Mouse (Mus musculus): ENCODE data around the gene Inpp4a. TPM values are rescaled to one million over a fixed set of nuclear protein-coding genes. Genes with fewer than 3 reads are reported as not detected.

Gene Inpp4a
- polyA plus RNA-seq, 1 experiment from 2014 or later, result 7.8 TPM

- no peaks in the 10 kb centered on the region for H3K27me3 ChIP-seq (replicated peaks; ENCODE audit: control insufficient read depth, insufficient read depth, low read length)
- no peak for TF ChIP-seq CTCF (IDR thresholded peaks at IDR 0.05; ENCODE audit: low read depth)
- H3K27ac ChIP-seq (ENCODE audit: low read depth, low read length), result no peak overlapping the region
- ATAC-seq, result no peak
- no peak overlapping the region for H3K4me3 ChIP-seq (ENCODE audit: low read depth, low read length)
- no peaks in the 10 kb centered on the region for H3K9me3 ChIP-seq (ENCODE audit: control insufficient read depth)
- H3K36me3 ChIP-seq (ENCODE audit: control insufficient read depth, insufficient read depth), result no peaks in the 10 kb centered on the region
- 65% methylated on average over 11 of the region's 11 CpGs for WGBS
- no peak overlapping the region for H3K4me2 ChIP-seq (replicated peaks; ENCODE audit: low read depth)
- H3K4me1 ChIP-seq (replicated peaks; ENCODE audit: control insufficient read depth, insufficient read depth, low read length), result no peaks in the 10 kb centered on the region
- no peak overlapping the region for H3K9ac ChIP-seq (ENCODE audit: low read depth, low read length)
Observed at GRCm38 (mm10) chr1:37288181-37288935, 11.3 kb upstream of the Inpp4a start.

GRCm38 (mm10) chr1:37288941-37289340, 10.7 kb upstream of the Inpp4a start:
- no peak overlapping the region for H3K4me2 ChIP-seq (replicated peaks; ENCODE audit: low read depth)
- 79% methylated on average over 7 of the region's 7 CpGs for WGBS
- H3K27me3 ChIP-seq (replicated peaks; ENCODE audit: control insufficient read depth, insufficient read depth, low read length), result no peaks in the 10 kb centered on the region
- H3K4me3 ChIP-seq (ENCODE audit: low read depth, low read length), result no peak overlapping the region
- H3K9ac ChIP-seq (ENCODE audit: low read depth, low read length), result no peak overlapping the region
- ATAC-seq, result no peak
- H3K9me3 ChIP-seq (ENCODE audit: control insufficient read depth), result no peaks in the 10 kb centered on the region
- no peak for TF ChIP-seq CTCF (IDR thresholded peaks at IDR 0.05; ENCODE audit: low read depth)
- no peaks in the 10 kb centered on the region for H3K4me1 ChIP-seq (replicated peaks; ENCODE audit: control insufficient read depth, insufficient read depth, low read length)
- H3K36me3 ChIP-seq (ENCODE audit: control insufficient read depth, insufficient read depth), result no peaks in the 10 kb centered on the region
- no peak overlapping the region for H3K27ac ChIP-seq (ENCODE audit: low read depth, low read length)

DNA sequence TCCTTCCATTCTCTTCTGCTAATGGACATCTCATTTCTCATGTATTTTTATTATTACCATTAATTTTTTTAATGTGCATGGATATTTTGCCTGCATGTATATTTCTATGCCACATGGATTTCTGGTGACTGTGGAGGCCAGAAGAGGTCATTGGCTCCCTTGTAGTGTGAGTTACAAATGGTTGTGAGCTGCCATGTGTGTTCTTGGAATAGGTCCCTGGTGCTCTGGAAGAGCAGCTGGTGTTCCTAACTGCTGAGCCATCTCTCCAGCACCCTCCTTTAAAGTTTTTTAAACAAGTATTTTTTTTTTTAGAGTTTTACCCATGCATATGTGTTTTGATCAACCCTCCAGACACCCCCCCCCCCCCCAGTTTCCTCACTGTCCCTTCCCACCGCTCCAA, 3.3 kb upstream of the Inpp4a start:
- no peak for ATAC-seq
- Histone ChIP-seq H3K4me3 (ENCODE audit: low read depth, low read length) (no peak overlapping the region), H3K27me3 (replicated peaks; ENCODE audit: control insufficient read depth, insufficient read depth, low read length) (no peaks in the 10 kb centered on the region), H3K4me1 (replicated peaks; ENCODE audit: control insufficient read depth, insufficient read depth, low read length) (no peaks in the 10 kb centered on the region), H3K36me3 (ENCODE audit: control insufficient read depth, insufficient read depth) (no peaks in the 10 kb centered on the region), H3K9ac (ENCODE audit: low read depth, low read length) (no peak overlapping the region), H3K4me2 (replicated peaks; ENCODE audit: low read depth) (no peak overlapping the region), H3K27ac (ENCODE audit: low read depth, low read length) (no peak overlapping the region), H3K9me3 (ENCODE audit: control insufficient read depth) (no peaks in the 10 kb centered on the region)
- no peak for TF ChIP-seq CTCF (IDR thresholded peaks at IDR 0.05; ENCODE audit: low read depth)
- WGBS, result 40% methylated on average over 1 of the region's 1 CpGs

GRCm38 (mm10) chr1:37298904-37299303, 761 bp upstream of the Inpp4a start:
- Histone ChIP-seq H3K4me3 (ENCODE audit: low read depth, low read length) (no peak overlapping the region), H3K36me3 (ENCODE audit: control insufficient read depth, insufficient read depth) (no peaks in the 10 kb centered on the region), H3K27me3 (replicated peaks; ENCODE audit: control insufficient read depth, insufficient read depth, low read length) (no peaks in the 10 kb centered on the region), H3K4me2 (replicated peaks; ENCODE audit: low read depth) (no peak overlapping the region), H3K9ac (ENCODE audit: low read depth, low read length) (no peak overlapping the region), H3K9me3 (ENCODE audit: control insufficient read depth) (no peaks in the 10 kb centered on the region), H3K27ac (ENCODE audit: low read depth, low read length) (no peak overlapping the region), H3K4me1 (replicated peaks; ENCODE audit: control insufficient read depth, insufficient read depth, low read length) (no peaks in the 10 kb centered on the region)
- WGBS, result 57% methylated on average over 2 of the region's 2 CpGs
- no peak for TF ChIP-seq CTCF (IDR thresholded peaks at IDR 0.05; ENCODE audit: low read depth)
- ATAC-seq, result no peak

- ATAC-seq, result peak; percentile 23; the same call in 1 of the 2 replicates
- Histone ChIP-seq H3K4me2 (replicated peaks; ENCODE audit: low read depth) (peak overlapping the region; percentile 95), H3K9ac (ENCODE audit: low read depth, low read length) (0 out of 2 replicates have a peak overlapping the region, but pooled peaks have one; percentile 66), H3K9me3 (ENCODE audit: control insufficient read depth) (no peaks in the 10 kb centered on the region), H3K27ac (ENCODE audit: low read depth, low read length) (no peak overlapping the region), H3K27me3 (replicated peaks; ENCODE audit: control insufficient read depth, insufficient read depth, low read length) (no peaks in the 10 kb centered on the region), H3K4me1 (replicated peaks; ENCODE audit: control insufficient read depth, insufficient read depth, low read length) (no peaks in the 10 kb centered on the region), H3K36me3 (ENCODE audit: control insufficient read depth, insufficient read depth) (no peaks in the 10 kb centered on the region), H3K4me3 (ENCODE audit: low read depth, low read length) (peak overlapping the region; percentile 89)
- WGBS, result 29% methylated on average over 5 of the region's 5 CpGs
- no peak for TF ChIP-seq CTCF (IDR thresholded peaks at IDR 0.05; ENCODE audit: low read depth)
Observed at GRCm38 (mm10) chr1:37300650-37301049, 985 bp downstream of the Inpp4a start.

DNA sequence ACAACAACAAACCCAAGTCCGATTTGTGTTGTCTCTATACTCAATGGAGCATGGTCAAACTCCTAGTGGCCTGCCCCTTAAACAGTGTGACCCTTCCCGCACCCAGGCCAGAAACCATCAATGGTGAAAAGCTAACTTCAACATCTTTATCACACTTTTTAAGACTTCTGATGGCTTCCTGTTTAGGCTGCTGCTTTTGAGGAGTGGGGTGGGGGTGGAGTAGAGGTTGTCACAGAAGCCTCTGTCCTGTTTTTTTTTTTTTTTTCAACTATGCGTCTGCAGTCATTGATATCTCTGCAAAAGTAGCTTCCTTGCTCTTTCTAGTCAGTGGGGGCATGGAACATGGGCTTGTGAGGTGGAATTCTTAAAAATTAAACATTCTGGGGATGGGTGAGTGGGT, 3.1 kb downstream of the Inpp4a start:
- Histone ChIP-seq H3K4me3 (ENCODE audit: low read depth, low read length) (no peak overlapping the region), H3K36me3 (ENCODE audit: control insufficient read depth, insufficient read depth) (no peaks in the 10 kb centered on the region), H3K27me3 (replicated peaks; ENCODE audit: control insufficient read depth, insufficient read depth, low read length) (no peaks in the 10 kb centered on the region), H3K9ac (ENCODE audit: low read depth, low read length) (no peak overlapping the region), H3K4me2 (replicated peaks; ENCODE audit: low read depth) (no peak overlapping the region), H3K4me1 (replicated peaks; ENCODE audit: control insufficient read depth, insufficient read depth, low read length) (no peaks in the 10 kb centered on the region), H3K9me3 (ENCODE audit: control insufficient read depth) (no peaks in the 10 kb centered on the region), H3K27ac (ENCODE audit: low read depth, low read length) (no peak overlapping the region)
- WGBS, result 82% methylated on average over 3 of the region's 3 CpGs
- TF ChIP-seq CTCF (IDR thresholded peaks at IDR 0.05; ENCODE audit: low read depth), result no peak
- no peak for ATAC-seq

All from intestine, postnatal 0 days (tissue).